Comparison of ENCODE assay signal across 10 mouse cellular contexts in genomic region chr15:3433281-3433680, GRCm38 (mm10).
DNase-seq lines count a peak whose midpoint lies in the region; ATAC-seq and TF ChIP-seq lines count a peak whose summit lies in the region.
"Had no signal": no experiment of that assay in that cellular context is flagged by ENCODE, and none has a peak within 500 bp of the region (broad histone marks: within the 10 kb centered on the region; RNA-seq: fewer than 3 reads in every experiment).

No protein-coding gene starts in this region.

- ATAC-seq in hindbrain, postnatal 0 days = no peak
- ATAC-seq in hindbrain, embryonic 11.5 days (ENCODE audit: low FRiP score) = no peak
- peak; percentile 67; the same call in 1 of the 2 replicates for ATAC-seq in stomach, embryonic 14.5 days (ENCODE audit: insufficient number of reproducible peaks, insufficient read depth, low FRiP score, low read depth)
- ATAC-seq: forebrain, postnatal 0 days had no signal

- TF ChIP-seq POLR2A in cerebellum, adult 2 months (IDR thresholded peaks at IDR 0.05; ENCODE audit: borderline replicate concordance, insufficient read depth, low read length) = no peak

- no peak overlapping the region for H3K4me3 ChIP-seq in hindbrain, postnatal 0 days (ENCODE audit: low read length)
- H3K4me3 ChIP-seq in hindbrain, embryonic 11.5 days (ENCODE audit: low read depth, low read length) = no peak overlapping the region
- H3K4me3 ChIP-seq in stomach, embryonic 14.5 days (ENCODE audit: low read depth, low read length) = no peak overlapping the region
- no peak overlapping the region for H3K4me3 ChIP-seq in cerebellum, adult 2 months (replicated peaks; ENCODE audit: insufficient read depth, low read depth, low read length)

- no peak for TF ChIP-seq CTCF in hindbrain, postnatal 0 days (IDR thresholded peaks at IDR 0.05; ENCODE audit: low read depth)
- no peak for TF ChIP-seq CTCF in cerebellum, adult 2 months (IDR thresholded peaks at IDR 0.05; ENCODE audit: borderline replicate concordance, insufficient read depth, low read depth, low read length)

- intact Hi-C loops in heart, postnatal 14 days (cut with DNase I) = loop anchor here (10.0 kb wide), 1 partner anchor 228 kb away; no protein-coding TSS in a partner anchor

- WGBS in hindbrain, postnatal 0 days = 73% methylated on average over 7 of the region's 7 CpGs
- WGBS in hindbrain, embryonic 11.5 days = 70% methylated on average over 7 of the region's 7 CpGs
- WGBS in stomach, embryonic 14.5 days = 21% methylated on average over 7 of the region's 7 CpGs
- WGBS in cerebellum, adult 2 months = 87% methylated on average over 7 of the region's 7 CpGs

- no peaks in the 10 kb centered on the region for H3K36me3 ChIP-seq in hindbrain, postnatal 0 days (ENCODE audit: insufficient read depth, low read length)
- no peaks in the 10 kb centered on the region for H3K36me3 ChIP-seq in hindbrain, embryonic 11.5 days (ENCODE audit: control insufficient read depth, insufficient read depth, low read length)
- no peaks in the 10 kb centered on the region; the same call in 1 of the 2 replicates for H3K36me3 ChIP-seq in stomach, embryonic 14.5 days (ENCODE audit: control insufficient read depth, insufficient read depth, low read length)

- H3K4me2 ChIP-seq in hindbrain, postnatal 0 days (ENCODE audit: low read depth, low read length) = no peak overlapping the region
- H3K4me2 ChIP-seq in hindbrain, embryonic 11.5 days (replicated peaks; ENCODE audit: low read depth, low read length) = no peak overlapping the region
- H3K4me2 ChIP-seq in stomach, embryonic 14.5 days (replicated peaks; ENCODE audit: low read depth, low read length) = no peak overlapping the region

- peak; percentile 7 for DNase-seq in hindbrain, postnatal 0 days (ENCODE audit: low spot score)
- DNase-seq in hindbrain, embryonic 11.5 days (ENCODE audit: low spot score) = no peak
- DNase-seq in heart, postnatal 14 days = peak; percentile 44 to 78
- peak; percentile 67 to 75 for DNase-seq in kidney, postnatal 4 days
- no peak for DNase-seq in left cerebral cortex, adult 8-10 months (ENCODE audit: low spot score in 2 of 2)
- DNase-seq in layer of hippocampus, adult 18-20 months (ENCODE audit: low spot score in 2 of 2) = no peak
- no peak for DNase-seq in cerebellum, adult 2 months
- DNase-seq: forebrain, postnatal 0 days had no signal

- no peak overlapping the region for H3K9ac ChIP-seq in hindbrain, postnatal 0 days (replicated peaks; ENCODE audit: low read length)
- H3K9ac ChIP-seq in hindbrain, embryonic 11.5 days (ENCODE audit: low read depth, low read length) = no peak overlapping the region
- no peak overlapping the region for H3K9ac ChIP-seq in stomach, embryonic 14.5 days (replicated peaks; ENCODE audit: low read depth, low read length)
- H3K9ac ChIP-seq: forebrain, postnatal 0 days; liver, embryonic 14.5 days had no signal

- H3K27ac ChIP-seq in hindbrain, postnatal 0 days = no peak overlapping the region
- no peak overlapping the region for H3K27ac ChIP-seq in hindbrain, embryonic 11.5 days (ENCODE audit: low read depth, low read length)
- H3K27ac ChIP-seq in stomach, embryonic 14.5 days (ENCODE audit: low read length) = peak overlapping the region; percentile 77; the same call in 1 of the 2 replicates
- H3K27ac ChIP-seq in cerebellum, adult 2 months (ENCODE audit: insufficient read depth, low read length) = no peak overlapping the region
- H3K27ac ChIP-seq: liver, embryonic 14.5 days had no signal

- H3K9me3 ChIP-seq in hindbrain, postnatal 0 days (ENCODE audit: low read length) = no peaks in the 10 kb centered on the region
- no peaks in the 10 kb centered on the region for H3K9me3 ChIP-seq in hindbrain, embryonic 11.5 days (ENCODE audit: control insufficient read depth, low read length)
- no peaks in the 10 kb centered on the region for H3K9me3 ChIP-seq in stomach, embryonic 14.5 days (ENCODE audit: control insufficient read depth, low read depth, low read length)

- H3K27me3 ChIP-seq in hindbrain, postnatal 0 days (ENCODE audit: insufficient read depth, low read length) = no peaks in the 10 kb centered on the region
- H3K27me3 ChIP-seq in hindbrain, embryonic 11.5 days (ENCODE audit: control insufficient read depth, insufficient read depth, low read length) = no peaks in the 10 kb centered on the region
- no peaks in the 10 kb centered on the region for H3K27me3 ChIP-seq in stomach, embryonic 14.5 days (ENCODE audit: control insufficient read depth, insufficient read depth, low read length)
- H3K27me3 ChIP-seq in cerebellum, adult 2 months (ENCODE audit: control insufficient read depth, insufficient read depth, low read length) = no peaks in the 10 kb centered on the region

- H3K4me1 ChIP-seq in hindbrain, postnatal 0 days (ENCODE audit: insufficient read depth, low read length) = no peaks in the 10 kb centered on the region
- no peaks in the 10 kb centered on the region for H3K4me1 ChIP-seq in hindbrain, embryonic 11.5 days (replicated peaks; ENCODE audit: control insufficient read depth, insufficient read depth, low read length)
- peaks cover 14% of the 10 kb centered on the region; the same call in 1 of the 2 replicates for H3K4me1 ChIP-seq in stomach, embryonic 14.5 days (ENCODE audit: control insufficient read depth, insufficient read depth, low read length)
- H3K4me1 ChIP-seq in cerebellum, adult 2 months (ENCODE audit: control insufficient read depth, insufficient read depth, low read length) = peaks cover 4% of the 10 kb centered on the region; the same call in 1 of the 2 replicates

Comparison
In these comparisons a context has a peak if more than half of its experiments do, and no peak if none do; other contexts are left out.
1. DNase-seq: peak in hindbrain, postnatal 0 days (single experiment), heart, postnatal 14 days (2 of 2) and kidney, postnatal 4 days (2 of 2); none in hindbrain, embryonic 11.5 days (single experiment), left cerebral cortex, adult 8-10 months (0 of 2), layer of hippocampus, adult 18-20 months (0 of 2) and cerebellum, adult 2 months (0 of 2).